Mouse (Mus musculus) kidney, adult 18-20 months (tissue): ENCODE measurements around the gene Ddx50.
"Not testable (repeated sequence)": the region's sequence is repeated elsewhere in the genome, so short reads cannot be mapped to it uniquely, and the experiment has no call there.

ENCODE experiments used
- DNase-seq: peaks from one replicate; pipeline ENCODE4 v3.0.0; 2021

Ddx50 gene

GRCm38 (mm10) chr10:62601053-62601791 is 49.8 kb downstream of the Ddx50 start:
- no peak for DNase-seq

GRCm38 (mm10) chr10:62600056-62600455 is 51.0 kb downstream of the Ddx50 start:
- DNase-seq: no peak

- not testable (repeated sequence) for DNase-seq
Observed at GRCm38 (mm10) chr10:62599311-62599710, 51.7 kb downstream of the Ddx50 start.

- no peak for DNase-seq
Observed at GRCm38 (mm10) chr10:62592496-62592895, 58.5 kb downstream of the Ddx50 start.

GRCm38 (mm10) chr10:62590200-62590599 is 60.8 kb downstream of the Ddx50 start:
- peak; percentile 87 for DNase-seq

- peak; percentile 37 for DNase-seq
Observed at GRCm38 (mm10) chr10:62588616-62589015, 62.4 kb downstream of the Ddx50 start.

- DNase-seq: no peak
Observed at GRCm38 (mm10) chr10:62583245-62583644, 67.8 kb downstream of the Ddx50 start.

GRCm38 (mm10) chr10:62582701-62583100 is 68.3 kb downstream of the Ddx50 start:
- DNase-seq: no peak

- DNase-seq: no peak
Observed at GRCm38 (mm10) chr10:62582263-62582662, 68.8 kb downstream of the Ddx50 start.

GRCm38 (mm10) chr10:62579129-62579528 is 71.9 kb downstream of the Ddx50 start:
- not testable (repeated sequence) for DNase-seq

- peak; percentile 96 for DNase-seq
Observed at GRCm38 (mm10) chr10:62578338-62579100, 72.5 kb downstream of the Ddx50 start, which contains the start of gene Kif1bp. TSS of gene Kif1bp (minus strand) at chr10:62578457.

- no peak for DNase-seq
Observed at GRCm38 (mm10) chr10:62577673-62578337, 73.2 kb downstream of the Ddx50 start.

GRCm38 (mm10) chr10:62575001-62575400 is 76.0 kb downstream of the Ddx50 start:
- no peak for DNase-seq

GRCm38 (mm10) chr10:62570126-62570871 is 80.7 kb downstream of the Ddx50 start:
- no peak for DNase-seq

GRCm38 (mm10) chr10:62568861-62569260 is 82.2 kb downstream of the Ddx50 start:
- DNase-seq: no peak
